Mouse (Mus musculus) forebrain, embryonic 16.5 days (tissue): ENCODE data around the gene Odf3l1. TPM values are rescaled to one million over a fixed set of nuclear protein-coding genes. Genes with fewer than 3 reads are reported as not detected.
A peak's percentile ranks its signal among the peaks of the same experiment; 100 is the strongest.
"Not testable (repeated sequence)": the region's sequence is repeated elsewhere in the genome, so short reads cannot be mapped to it uniquely, and the experiment has no call there.

Experiments used
- ATAC-seq: fragments of 200-750 bp; cut with Nextera tagmentation; 2 replicates; pipeline ENCODE4 v1.8.0; 2017; ENCODE audit warnings: mild to moderate bottlenecking, moderate library complexity
- H3K27ac ChIP-seq: fragments of 300-500 bp; sonication (generic); 2 replicates; pipeline ENCODE4 v1.5.1; 2014; ENCODE audit warnings: low read length, control low read depth
- H3K27me3 ChIP-seq: fragments of 300-500 bp; sonication (generic); replicated peaks from 2 replicates; pipeline ENCODE4 v1.6.1; 2014; ENCODE audit warnings: low read length; ENCODE audit not compliant: control insufficient read depth, insufficient read depth
- H3K36me3 ChIP-seq: fragments of 300-500 bp; sonication (generic); 2 replicates; pipeline ENCODE4 v1.6.1; 2014; ENCODE audit not compliant: control insufficient read depth, insufficient read depth
- H3K4me1 ChIP-seq: fragments of 300-500 bp; sonication (generic); replicated peaks from 2 replicates; pipeline ENCODE4 v1.6.1; 2014; ENCODE audit warnings: low read length; ENCODE audit not compliant: control insufficient read depth, insufficient read depth
- H3K4me2 ChIP-seq: fragments of 300-500 bp; sonication (generic); 2 replicates; pipeline ENCODE4 v1.6.1; 2014; ENCODE audit warnings: mild to moderate bottlenecking, low read length, control low read depth
- H3K4me3 ChIP-seq: fragments of 300-500 bp; sonication (generic); replicated peaks from 2 replicates; pipeline ENCODE4 v1.5.1; 2014; ENCODE audit warnings: mild to moderate bottlenecking, low read length, control low read depth
- H3K9ac ChIP-seq: fragments of 300-500 bp; sonication (generic); replicated peaks from 2 replicates; pipeline ENCODE4 v1.6.1; 2014; ENCODE audit warnings: low read depth, low read length, control low read depth
- H3K9me3 ChIP-seq: fragments of 300-500 bp; sonication (generic); 2 replicates; pipeline ENCODE4 v1.6.1; 2016; ENCODE audit warnings: low read length; ENCODE audit not compliant: control insufficient read depth
- WGBS: fragments of 180-500 bp; shearing (Covaris S2); extraction: QIAGEN DNeasy Blood & Tissue Kit; methylation state at CpG from one replicate; pipeline ENCODE4 v1.1.7; 2014; 5-methylcytosine and 5-hydroxymethylcytosine counted together
- polyA plus RNA-seq: library from polyadenylated mRNA; unstranded; fragments of >200 nt; fragmentation: Nextera tagmentation; extraction: Ambion mirVana; gene quantifications from 2 replicates; pipeline ENCODE4 v1.2.1, GENCODE M21; 2015

Odf3l1 gene
- polyA plus RNA-seq, result not detected in 2 replicates

GRCm38 (mm10) chr9:56864216-56864729 lies at the start of gene Odf3l1:
TSS of gene Odf3l1 (minus strand) at chr9:56864679.
- peaks cover 15% of the 10 kb centered on the region for H3K4me1 ChIP-seq
- no peaks in the 10 kb centered on the region for H3K9me3 ChIP-seq
- ATAC-seq, result no peak
- H3K27me3 ChIP-seq, result no peaks in the 10 kb centered on the region; the same call in 1 of the 2 replicates
- H3K36me3 ChIP-seq, result no peaks in the 10 kb centered on the region
- 19% methylated on average over 3 of the region's 3 CpGs for WGBS
- peak within 1 kb of the TSS; percentile 24 for H3K4me3 ChIP-seq
- H3K9ac ChIP-seq, result 0 out of 2 replicates have a peak within 1 kb of the TSS, but pooled peaks have one; percentile 16
- peak within 1 kb of the TSS; percentile 45 for H3K4me2 ChIP-seq
- H3K27ac ChIP-seq, result no peak within 1 kb of the TSS

DNA sequence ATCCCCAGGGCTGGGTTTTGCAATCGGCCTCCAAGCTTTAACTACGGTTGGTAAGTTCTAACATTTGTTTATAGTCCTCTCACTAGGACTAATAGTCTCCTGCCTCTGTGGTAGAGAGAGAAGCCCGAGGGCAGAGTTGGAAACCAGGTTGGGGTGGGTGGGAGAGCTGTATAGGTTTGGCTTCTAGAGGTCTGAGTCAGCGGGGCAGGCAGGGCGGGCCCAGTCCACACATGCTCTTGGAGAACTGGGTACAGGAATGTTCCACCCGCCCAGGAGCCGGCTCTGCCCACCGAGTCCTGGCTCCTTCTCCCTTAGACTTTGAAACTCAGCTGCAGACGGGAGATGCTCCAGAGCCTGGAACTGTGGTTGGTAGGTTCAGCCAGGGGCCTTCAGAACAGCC lies 49.5 kb upstream of the Odf3l1 start:
- H3K4me3 ChIP-seq, result no peak overlapping the region
- no peaks in the 10 kb centered on the region for H3K9me3 ChIP-seq
- no peak overlapping the region for H3K9ac ChIP-seq
- no peaks in the 10 kb centered on the region for H3K36me3 ChIP-seq
- H3K27me3 ChIP-seq, result no peaks in the 10 kb centered on the region
- no peaks in the 10 kb centered on the region for H3K4me1 ChIP-seq
- 85% methylated on average over 9 of the region's 9 CpGs for WGBS
- no peak overlapping the region for H3K4me2 ChIP-seq
- no peak for ATAC-seq
- H3K27ac ChIP-seq, result no peak overlapping the region

DNA sequence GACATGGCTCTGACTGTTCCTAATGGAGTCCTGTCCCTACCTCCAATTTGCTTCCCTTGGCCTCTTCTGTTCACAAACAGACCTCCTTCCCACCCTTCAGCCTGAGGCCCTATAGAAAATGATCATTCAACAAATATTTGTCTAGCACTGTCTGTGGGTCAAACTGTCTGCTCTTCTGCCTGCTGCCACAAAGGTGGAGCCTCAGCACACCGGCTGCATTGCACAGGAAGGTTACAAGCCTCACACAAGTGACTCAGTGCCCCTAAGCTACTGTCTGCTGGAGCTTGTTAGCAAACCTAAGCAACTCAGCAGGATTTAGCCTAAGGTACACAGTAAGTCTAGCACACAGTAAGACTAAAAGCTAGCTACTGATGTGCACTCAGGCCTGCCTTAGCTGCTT lies 46.5 kb upstream of the Odf3l1 start:
- Histone ChIP-seq H3K27me3 (no peaks in the 10 kb centered on the region), H3K9ac (no peak overlapping the region), H3K36me3 (no peaks in the 10 kb centered on the region), H3K27ac (no peak overlapping the region), H3K4me3 (no peak overlapping the region), H3K4me1 (no peaks in the 10 kb centered on the region), H3K4me2 (no peak overlapping the region), H3K9me3 (no peaks in the 10 kb centered on the region)
- 77% methylated on average over 1 of the region's 1 CpGs for WGBS
- ATAC-seq, result no peak

DNA sequence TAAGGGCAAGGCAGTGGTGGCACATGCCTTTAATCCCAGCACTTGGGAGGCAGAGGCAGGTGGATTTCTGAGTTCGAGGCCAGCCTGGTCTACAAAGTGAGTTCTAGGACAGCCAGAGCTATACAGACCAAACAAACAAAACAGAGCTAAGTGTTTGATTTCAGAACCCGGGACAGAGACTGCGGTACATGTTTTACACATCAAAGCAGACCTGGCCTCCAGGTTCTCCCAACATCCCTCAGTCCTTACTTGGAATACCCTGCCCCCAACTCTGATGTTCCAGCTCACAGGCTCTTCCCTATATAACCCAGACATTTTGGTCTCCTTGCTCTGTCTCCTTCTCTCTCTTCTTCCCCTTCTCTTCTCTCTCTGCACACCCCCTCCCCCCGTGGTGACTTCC lies 45.5 kb upstream of the Odf3l1 start:
- H3K9ac ChIP-seq, H3K4me3 ChIP-seq, H3K4me2 ChIP-seq, H3K27me3 ChIP-seq, ATAC-seq, H3K4me1 ChIP-seq, H3K27ac ChIP-seq, H3K36me3 ChIP-seq, H3K9me3 ChIP-seq: not testable (repeated sequence)
- 65% methylated on average over 4 of the region's 4 CpGs for WGBS

DNA sequence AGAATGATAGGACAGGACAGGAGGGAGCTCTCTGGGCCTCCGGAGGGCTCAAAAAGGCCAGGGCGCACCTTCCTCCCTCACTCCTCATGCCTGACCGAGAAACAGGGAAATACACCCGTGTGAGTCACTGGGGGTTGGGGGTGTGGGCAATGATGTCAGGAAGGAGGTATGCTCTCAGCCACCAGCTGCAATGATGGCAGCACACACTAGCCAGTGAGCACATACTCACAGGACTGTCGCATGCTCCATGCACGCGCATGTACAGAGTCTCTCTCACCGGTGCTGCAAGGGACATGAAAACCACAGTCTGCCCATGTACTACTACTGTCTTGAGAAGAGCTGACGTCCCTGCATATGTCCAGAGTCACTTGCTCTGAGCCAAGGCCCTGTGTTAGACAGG lies 43.1 kb upstream of the Odf3l1 start:
- H3K4me1 ChIP-seq, result no peaks in the 10 kb centered on the region
- H3K27ac ChIP-seq, result no peak overlapping the region
- no peaks in the 10 kb centered on the region for H3K9me3 ChIP-seq
- WGBS, result 89% methylated on average over 9 of the region's 9 CpGs
- H3K4me3 ChIP-seq, result no peak overlapping the region
- H3K27me3 ChIP-seq, result no peaks in the 10 kb centered on the region
- H3K36me3 ChIP-seq, result no peaks in the 10 kb centered on the region
- H3K9ac ChIP-seq, result no peak overlapping the region
- H3K4me2 ChIP-seq, result no peak overlapping the region
- ATAC-seq, result no peak

GRCm38 (mm10) chr9:56903662-56904061 lies 39.2 kb upstream of the Odf3l1 start:
- no peak overlapping the region for H3K27ac ChIP-seq
- no peak for ATAC-seq
- no peaks in the 10 kb centered on the region for H3K27me3 ChIP-seq
- H3K4me1 ChIP-seq, result no peaks in the 10 kb centered on the region
- WGBS, result 81% methylated on average over 3 of the region's 3 CpGs
- H3K9ac ChIP-seq, result no peak overlapping the region
- H3K4me3 ChIP-seq, result no peak overlapping the region
- H3K4me2 ChIP-seq, result no peak overlapping the region
- no peaks in the 10 kb centered on the region for H3K36me3 ChIP-seq
- H3K9me3 ChIP-seq, result no peaks in the 10 kb centered on the region

DNA sequence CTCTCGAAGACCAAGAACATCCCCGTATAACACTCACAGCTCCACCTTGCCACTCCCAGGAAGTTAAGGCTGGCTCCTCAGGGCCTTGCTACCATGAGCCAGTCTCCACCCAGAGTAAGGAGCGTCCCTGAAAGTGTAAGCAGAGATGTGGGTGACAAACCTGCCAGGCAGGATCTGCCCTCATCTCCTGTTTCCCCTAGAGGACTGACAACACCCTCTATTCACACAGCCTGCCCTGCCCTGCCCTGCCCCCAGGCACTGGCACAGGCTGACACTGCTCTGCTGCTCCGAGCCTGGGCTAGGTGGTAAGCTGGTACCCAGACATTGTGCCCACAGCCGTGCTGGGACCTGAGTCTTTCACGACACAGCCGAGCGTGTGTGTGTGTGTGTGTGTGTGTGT lies 36.7 kb upstream of the Odf3l1 start:
- H3K36me3 ChIP-seq, result no peaks in the 10 kb centered on the region
- H3K27me3 ChIP-seq, result no peaks in the 10 kb centered on the region
- H3K9ac ChIP-seq, result no peak overlapping the region
- ATAC-seq, result no peak
- no peaks in the 10 kb centered on the region for H3K9me3 ChIP-seq
- no peaks in the 10 kb centered on the region for H3K4me1 ChIP-seq
- H3K27ac ChIP-seq, result no peak overlapping the region
- 73% methylated on average over 8 of the region's 8 CpGs for WGBS
- no peak overlapping the region for H3K4me3 ChIP-seq
- no peak overlapping the region for H3K4me2 ChIP-seq

DNA sequence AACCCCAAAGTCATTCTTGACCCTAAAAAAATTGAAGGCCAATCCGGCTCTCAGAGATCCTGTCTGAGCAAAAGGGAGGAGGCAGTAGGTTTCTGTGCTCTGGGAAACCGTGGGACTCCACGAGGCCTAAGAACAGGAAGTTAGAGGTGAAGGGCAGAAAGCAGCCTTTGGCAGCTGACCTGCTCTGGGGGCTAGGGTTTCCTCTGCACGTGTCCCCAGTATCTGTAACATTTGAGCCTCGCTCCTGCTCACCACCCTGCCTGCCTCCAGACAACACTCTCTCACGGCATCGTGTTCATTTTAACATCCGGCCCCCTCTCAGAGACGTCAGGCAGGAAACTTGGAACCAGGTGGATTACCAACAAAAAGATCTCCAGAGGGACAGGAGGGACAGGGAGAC lies 36.1 kb upstream of the Odf3l1 start:
- no peaks in the 10 kb centered on the region for H3K4me1 ChIP-seq
- H3K27me3 ChIP-seq, result no peaks in the 10 kb centered on the region
- no peak for ATAC-seq
- H3K9ac ChIP-seq, result no peak overlapping the region
- H3K27ac ChIP-seq, result no peak overlapping the region
- WGBS, result 67% methylated on average over 9 of the region's 9 CpGs
- no peak overlapping the region for H3K4me3 ChIP-seq
- H3K9me3 ChIP-seq, result no peaks in the 10 kb centered on the region
- H3K36me3 ChIP-seq, result no peaks in the 10 kb centered on the region
- no peak overlapping the region for H3K4me2 ChIP-seq

DNA sequence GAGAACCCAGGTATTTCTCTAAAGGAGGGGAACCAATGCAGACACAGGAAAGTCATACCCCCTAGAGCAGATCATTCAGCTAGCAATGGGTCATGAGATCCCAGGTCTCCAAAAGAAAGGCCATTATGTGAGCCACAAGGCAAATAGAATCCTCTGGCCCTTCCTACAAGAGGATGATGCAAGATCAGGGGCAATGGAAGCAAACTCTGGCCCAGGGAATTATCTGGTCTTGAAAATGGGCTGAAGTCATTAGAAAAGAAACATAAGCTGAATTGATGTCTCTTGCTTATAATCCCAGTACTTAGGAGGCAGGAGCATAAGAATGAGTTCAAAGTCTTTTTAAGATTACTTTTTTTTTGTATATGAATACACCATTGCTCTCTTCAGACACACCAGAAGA lies 35.6 kb upstream of the Odf3l1 start:
- no peak for ATAC-seq
- Histone ChIP-seq H3K4me1 (no peaks in the 10 kb centered on the region), H3K36me3 (no peaks in the 10 kb centered on the region), H3K9ac (no peak overlapping the region), H3K27ac (no peak overlapping the region), H3K4me3 (no peak overlapping the region), H3K27me3 (no peaks in the 10 kb centered on the region), H3K4me2 (no peak overlapping the region), H3K9me3 (no peaks in the 10 kb centered on the region)

GRCm38 (mm10) chr9:56899409-56899808 lies 34.9 kb upstream of the Odf3l1 start:
- 78% methylated on average over 11 of the region's 11 CpGs for WGBS
- H3K27ac ChIP-seq, result no peak overlapping the region

More at GRCm38 (mm10) chr9:56899409-56899808, 34.9 kb upstream of the Odf3l1 start:
- ATAC-seq, result no peak
- no peak overlapping the region for H3K9ac ChIP-seq
- no peak overlapping the region for H3K4me2 ChIP-seq
- no peaks in the 10 kb centered on the region for H3K4me1 ChIP-seq
- no peak overlapping the region for H3K4me3 ChIP-seq
- no peaks in the 10 kb centered on the region for H3K27me3 ChIP-seq
- H3K9me3 ChIP-seq, result no peaks in the 10 kb centered on the region
- no peaks in the 10 kb centered on the region for H3K36me3 ChIP-seq
